Mouse (Mus musculus) hindbrain, postnatal 0 days (tissue): Measurements from ENCODE around the gene 2310057J18Rik. TPM values are rescaled to one million over a fixed set of nuclear protein-coding genes. Genes with fewer than 3 reads are reported as not detected.
"Not testable (repeated sequence)": the region's sequence is repeated elsewhere in the genome, so short reads cannot be mapped to it uniquely, and the experiment has no call there.

Experiments used
- ATAC-seq: fragments of 200-750 bp; cut with Nextera tagmentation; 2 replicates; pipeline ENCODE4 v1.8.0; 2017; ENCODE audit warnings: mild to moderate bottlenecking, moderate TSS enrichment, moderate library complexity
- DNase-seq: peaks from one replicate; pipeline ENCODE4 v3.0.0-alpha.2; 2015; ENCODE audit warnings: low spot score
- H3K27ac ChIP-seq: fragments of 300-500 bp; sonication (generic); 2 replicates; pipeline ENCODE4 v1.5.1; 2014; ENCODE audit warnings: mild to moderate bottlenecking
- H3K27me3 ChIP-seq: fragments of 300-500 bp; sonication (generic); 2 replicates; pipeline ENCODE4 v1.6.1; 2014; ENCODE audit warnings: low read length, mixed read lengths; ENCODE audit not compliant: insufficient read depth
- H3K36me3 ChIP-seq: fragments of 300-500 bp; sonication (generic); 2 replicates; pipeline ENCODE4 v1.6.1; 2014; ENCODE audit warnings: low read length, mixed read lengths; ENCODE audit not compliant: insufficient read depth
- H3K4me1 ChIP-seq: fragments of 300-500 bp; sonication (generic); 2 replicates; pipeline ENCODE4 v1.6.1; 2014; ENCODE audit warnings: antibody characterized with exemption, low read length, mixed read lengths; ENCODE audit not compliant: insufficient read depth
- H3K4me2 ChIP-seq: fragments of 300-500 bp; sonication (generic); 2 replicates; pipeline ENCODE4 v1.6.1; 2014; ENCODE audit warnings: low read depth, mild to moderate bottlenecking, low read length, moderate library complexity, mixed read lengths
- H3K4me3 ChIP-seq: fragments of 300-500 bp; sonication (generic); 2 replicates; pipeline ENCODE4 v1.5.1; 2014; ENCODE audit warnings: low read length
- H3K9ac ChIP-seq: fragments of 300-500 bp; sonication (generic); replicated peaks from 2 replicates; pipeline ENCODE4 v1.6.1; 2014; ENCODE audit warnings: mild to moderate bottlenecking, low read length, moderate library complexity, mixed read lengths
- H3K9me3 ChIP-seq: fragments of 300-500 bp; sonication (generic); 2 replicates; pipeline ENCODE4 v1.6.1; 2016; ENCODE audit warnings: low read length, mixed read lengths
- CTCF ChIP-seq: IDR thresholded peaks from 2 replicates; pipeline ENCODE4 v1.5.1; 2016; ENCODE audit warnings: antibody characterized with exemption, control low read depth, low read depth
- WGBS: fragments of 180-500 bp; shearing (Covaris S2); extraction: QIAGEN DNeasy Blood & Tissue Kit; methylation state at CpG from one replicate; pipeline ENCODE4 v1.1.7; 2014; 5-methylcytosine and 5-hydroxymethylcytosine counted together
- polyA plus RNA-seq: library from polyadenylated mRNA; unstranded; fragments of >200 nt; fragmentation: Nextera tagmentation; extraction: Ambion mirVana; gene quantifications from 2 replicates; pipeline ENCODE4 v1.2.1, GENCODE M21; 2015
- total RNA-seq: library from RNA; depleted of rRNA; stranded (reverse); fragments of >200 nt; gene quantifications from 2 replicates; pipeline ENCODE4 v1.2.3, GENCODE M21; 2014; rRNA removed

Gene 2310057J18Rik
- not detected in 2 replicates for total RNA-seq
- not detected in 2 replicates for polyA plus RNA-seq

DNA sequence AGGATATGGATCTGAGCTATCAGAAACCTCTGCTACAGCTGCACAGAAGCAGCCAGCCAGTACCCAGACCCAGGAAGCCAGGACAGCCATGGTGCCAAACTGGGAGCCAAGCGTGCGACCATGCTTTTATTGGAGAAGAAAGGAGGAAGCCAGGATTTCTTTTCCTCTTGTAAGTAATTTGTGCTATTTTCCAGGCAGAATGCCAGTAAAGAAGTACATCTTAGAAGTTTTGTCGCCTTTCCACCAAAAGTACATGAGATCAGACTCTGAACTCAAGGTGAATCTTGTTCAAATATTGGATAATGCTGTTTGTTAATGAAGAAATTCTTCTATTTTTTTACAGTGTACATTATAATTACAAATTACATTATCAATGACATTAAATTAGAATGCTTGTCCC lies at the start of gene 2310057J18Rik:
TSS of gene 2310057J18Rik (minus strand) at position 101 of the 400 bp plus-strand sequence.
- DNase-seq (no peak), ATAC-seq (no peak)
- Histone ChIP-seq H3K4me2 (no peak within 1 kb of the TSS), H3K9me3 (no peaks in the 10 kb centered on the region), H3K4me3 (no peak within 1 kb of the TSS), H3K27me3 (no peaks in the 10 kb centered on the region), H3K4me1 (no peaks in the 10 kb centered on the region), H3K27ac (no peak within 1 kb of the TSS), H3K9ac (no peak within 1 kb of the TSS), H3K36me3 (no peaks in the 10 kb centered on the region)
- no peak for TF ChIP-seq CTCF
- WGBS = 64% methylated on average over 3 of the region's 3 CpGs

DNA sequence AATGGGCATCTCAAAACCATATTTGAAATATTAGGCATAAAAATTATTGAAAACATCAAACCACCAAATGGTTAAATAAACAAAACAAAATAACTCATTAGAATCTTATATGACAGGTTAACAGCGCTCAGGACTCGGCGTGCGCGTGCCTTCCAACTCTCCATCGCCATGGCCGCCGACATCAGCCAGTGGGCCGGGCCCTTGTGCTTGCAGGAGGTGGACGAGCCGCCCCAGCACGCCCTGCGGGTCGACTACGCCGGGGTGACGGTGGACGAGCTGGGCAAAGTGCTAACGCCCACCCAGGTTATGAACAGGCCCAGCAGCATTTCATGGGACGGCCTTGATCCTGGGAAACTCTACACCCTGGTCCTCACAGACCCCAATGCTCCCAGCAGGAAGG lies 43.9 kb upstream of the 2310057J18Rik start:
- not testable (repeated sequence) for ATAC-seq, H3K9me3 ChIP-seq, H3K4me2 ChIP-seq, H3K27me3 ChIP-seq, H3K4me3 ChIP-seq, H3K4me1 ChIP-seq, H3K27ac ChIP-seq, H3K9ac ChIP-seq, DNase-seq, H3K36me3 ChIP-seq
- 94% methylated on average over 10 of the region's 20 CpGs for WGBS

DNA sequence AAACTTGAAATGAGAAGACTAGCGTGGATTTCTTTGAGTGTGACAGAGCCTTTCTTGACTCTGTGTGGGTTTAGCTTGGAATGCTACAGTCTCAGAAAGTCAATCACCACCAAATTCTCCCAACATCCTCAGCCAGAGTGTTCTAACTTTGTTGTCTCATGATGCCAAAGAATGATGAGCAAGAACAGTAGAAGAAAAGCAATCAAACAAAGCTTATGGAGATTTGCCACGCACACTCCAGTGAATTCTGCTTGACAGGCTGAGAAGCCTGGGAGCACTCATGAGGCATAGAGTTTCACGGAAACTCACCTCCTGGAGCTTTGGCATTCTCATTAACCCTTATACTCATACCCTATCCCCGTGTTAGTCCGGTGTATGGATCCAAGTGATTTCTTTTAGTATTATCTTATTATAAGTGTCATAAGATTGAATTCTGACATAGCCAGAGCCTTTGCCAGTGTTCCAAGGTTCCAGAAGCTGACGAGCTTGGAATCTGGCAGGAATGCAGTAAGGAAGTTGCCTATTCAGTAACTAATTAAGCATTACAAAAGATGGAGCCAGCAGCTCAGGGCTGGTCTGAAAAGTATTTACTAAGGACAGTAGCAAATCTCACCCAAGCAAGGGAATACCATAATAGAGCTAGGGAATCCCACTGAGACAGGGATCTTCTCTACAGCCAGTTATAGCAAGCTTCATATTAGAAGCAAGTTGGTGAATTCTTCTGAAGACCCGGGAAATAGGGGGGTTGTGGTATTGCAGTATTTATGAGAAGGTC lies 33.6 kb upstream of the 2310057J18Rik start:
- Histone ChIP-seq H3K4me3 (no peak overlapping the region), H3K27me3 (no peaks in the 10 kb centered on the region), H3K27ac (no peak overlapping the region), H3K9me3 (no peaks in the 10 kb centered on the region), H3K36me3 (no peaks in the 10 kb centered on the region), H3K4me2 (no peak overlapping the region), H3K4me1 (no peaks in the 10 kb centered on the region), H3K9ac (no peak overlapping the region)
- DNase-seq = peak; percentile 1
- TF ChIP-seq CTCF = no peak
- ATAC-seq = no peak
- 37% methylated on average over 7 of the region's 7 CpGs for WGBS

DNA sequence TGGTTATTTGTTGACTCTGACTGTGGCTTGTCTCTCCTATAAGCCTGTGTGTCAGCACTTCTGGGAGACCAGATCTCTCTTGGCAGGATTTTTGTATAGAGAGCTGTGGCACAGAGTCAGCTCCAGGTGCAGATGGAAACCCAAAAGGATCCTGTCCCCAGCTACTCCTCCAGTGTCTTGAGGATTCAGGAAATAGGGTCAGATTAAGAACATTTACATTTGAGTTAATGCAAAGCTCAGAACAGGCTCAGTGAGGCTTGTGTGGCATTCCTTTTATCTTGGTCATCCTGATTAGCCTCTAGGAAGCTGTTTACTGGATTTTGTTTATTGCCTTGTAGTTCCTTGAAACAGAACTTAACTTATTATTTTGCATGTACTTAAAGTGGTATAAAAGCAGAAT lies 11.7 kb upstream of the 2310057J18Rik start:
- ATAC-seq = no peak
- Histone ChIP-seq H3K4me2 (no peak overlapping the region), H3K36me3 (no peaks in the 10 kb centered on the region), H3K4me3 (no peak overlapping the region), H3K27me3 (no peaks in the 10 kb centered on the region), H3K4me1 (no peaks in the 10 kb centered on the region), H3K9ac (no peak overlapping the region), H3K9me3 (no peaks in the 10 kb centered on the region), H3K27ac (no peak overlapping the region)
- DNase-seq = no peak
- TF ChIP-seq CTCF = no peak

DNA sequence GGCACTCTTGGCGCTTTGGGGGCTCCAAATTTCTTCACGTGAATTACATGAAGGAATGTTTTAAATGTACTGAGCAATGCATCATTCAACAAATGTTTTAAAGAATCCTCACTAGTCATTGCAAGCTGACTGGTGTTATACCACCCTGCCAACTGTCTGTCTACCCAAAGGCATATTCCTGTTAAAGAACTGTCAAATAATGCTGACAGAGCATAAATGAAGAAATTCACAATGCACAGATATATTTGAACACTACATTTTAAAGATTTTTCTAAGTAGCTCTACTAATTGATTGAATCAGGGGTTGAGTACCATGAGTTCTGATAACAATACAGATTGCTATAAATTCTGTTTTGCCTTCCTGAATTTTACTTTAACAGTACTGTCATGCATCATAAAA lies 2.9 kb upstream of the 2310057J18Rik start:
- H3K4me3 ChIP-seq = no peak overlapping the region
- H3K4me1 ChIP-seq = no peaks in the 10 kb centered on the region
- no peaks in the 10 kb centered on the region for H3K36me3 ChIP-seq
- no peak for ATAC-seq
- H3K9ac ChIP-seq = no peak overlapping the region
- H3K27me3 ChIP-seq = no peaks in the 10 kb centered on the region
- no peaks in the 10 kb centered on the region for H3K9me3 ChIP-seq
- DNase-seq = no peak
- TF ChIP-seq CTCF = no peak
- no peak overlapping the region for H3K4me2 ChIP-seq
- WGBS = 79% methylated on average over 2 of the region's 2 CpGs
- H3K27ac ChIP-seq = no peak overlapping the region

DNA sequence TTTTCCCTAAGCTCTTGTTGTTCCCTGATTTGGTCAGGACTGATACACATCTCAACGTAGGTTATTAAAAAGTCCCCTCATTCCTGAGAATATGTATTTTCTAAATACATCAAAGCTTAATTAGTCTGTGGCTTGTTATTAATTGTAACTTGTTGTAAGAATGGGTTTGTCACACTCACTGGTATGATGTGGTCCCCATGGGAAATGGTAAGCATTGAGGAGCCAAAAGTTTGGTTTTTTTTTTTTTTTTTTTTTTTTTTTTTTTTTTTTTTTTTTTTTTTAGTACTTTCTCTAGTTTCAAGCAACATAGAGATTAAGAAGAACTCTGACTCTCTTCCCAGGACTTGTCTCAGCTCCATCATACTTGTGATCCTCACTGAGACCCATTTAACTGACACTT lies 17.9 kb downstream of the 2310057J18Rik start:
- H3K4me2 ChIP-seq = no peak overlapping the region

DNA sequence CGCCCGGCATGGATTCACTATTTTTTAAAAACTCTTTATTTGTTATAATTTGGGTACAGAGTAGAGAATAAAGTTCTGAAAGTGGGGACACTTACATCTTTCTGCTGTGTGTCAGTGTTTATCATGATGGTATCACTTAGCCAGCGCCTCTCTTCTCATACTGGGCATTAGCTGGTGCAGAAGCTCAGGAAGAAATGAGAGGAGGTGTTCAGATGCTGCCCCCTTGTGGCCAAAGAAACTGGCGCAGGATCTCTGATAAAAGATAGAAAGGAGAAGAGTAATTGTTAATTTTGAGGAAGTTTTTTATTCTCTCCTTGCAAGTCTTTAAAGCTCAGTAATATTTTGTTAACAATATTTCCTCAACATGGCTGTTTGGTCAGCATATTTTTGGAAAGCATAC lies 31.0 kb downstream of the 2310057J18Rik start:
- H3K27ac ChIP-seq = no peak overlapping the region
- H3K4me2 ChIP-seq = no peak overlapping the region
- whole genome bisulfite sequencing = 55% methylated on average over 4 of the region's 4 CpGs
- peak; percentile 78 for TF ChIP-seq CTCF
- no peaks in the 10 kb centered on the region for H3K27me3 ChIP-seq
- no peaks in the 10 kb centered on the region for H3K4me1 ChIP-seq
- H3K9ac ChIP-seq = no peak overlapping the region
- DNase-seq = peak; percentile 74
- no peaks in the 10 kb centered on the region for H3K36me3 ChIP-seq
- no peak overlapping the region for H3K4me3 ChIP-seq
- peak; percentile 58; the same call in 1 of the 2 replicates for ATAC-seq
- no peaks in the 10 kb centered on the region for H3K9me3 ChIP-seq

More for the DNA sequence above, 17.9 kb downstream of the 2310057J18Rik start:
- no peak overlapping the region for H3K27ac ChIP-seq
- no peak overlapping the region for H3K9ac ChIP-seq
- H3K27me3 ChIP-seq = no peaks in the 10 kb centered on the region
- ATAC-seq = no peak
- no peaks in the 10 kb centered on the region for H3K36me3 ChIP-seq
- no peak overlapping the region for H3K4me3 ChIP-seq
- no peaks in the 10 kb centered on the region for H3K4me1 ChIP-seq
- H3K9me3 ChIP-seq = no peaks in the 10 kb centered on the region
- no peak for TF ChIP-seq CTCF
- 88% methylated on average over 1 of the region's 1 CpGs for WGBS
- no peak for DNase-seq
